Mouse (Mus musculus): ENCODE measurements at regions not wholly inside any gene's neighbourhood (a gene's known extent, or its start where the extent isn't known, plus 50 kb on each side); places are given as distances from the start of the nearest gene placed in this dataset.

- Histone ChIP-seq H3K27ac (peak overlapping the region; percentile 72), H3K4me3 (no peak overlapping the region), H3K9me3 (replicated peaks) (no peaks in the 10 kb centered on the region), H3K36me3 (no peaks in the 10 kb centered on the region), H3K27me3 (ENCODE audit: low read depth, poor library complexity, severe bottlenecking) (no peaks in the 10 kb centered on the region), H3K4me1 (peaks cover 28% of the 10 kb centered on the region)
- 15% methylated on average over 5 of the region's 5 CpGs for WGBS
- no peak for DNase-seq (ENCODE audit: low spot score)
Measured at GRCm38 (mm10) chr12:79936698-79937097, 176.1 kb downstream of the Zfp36l1 start.

DNA sequence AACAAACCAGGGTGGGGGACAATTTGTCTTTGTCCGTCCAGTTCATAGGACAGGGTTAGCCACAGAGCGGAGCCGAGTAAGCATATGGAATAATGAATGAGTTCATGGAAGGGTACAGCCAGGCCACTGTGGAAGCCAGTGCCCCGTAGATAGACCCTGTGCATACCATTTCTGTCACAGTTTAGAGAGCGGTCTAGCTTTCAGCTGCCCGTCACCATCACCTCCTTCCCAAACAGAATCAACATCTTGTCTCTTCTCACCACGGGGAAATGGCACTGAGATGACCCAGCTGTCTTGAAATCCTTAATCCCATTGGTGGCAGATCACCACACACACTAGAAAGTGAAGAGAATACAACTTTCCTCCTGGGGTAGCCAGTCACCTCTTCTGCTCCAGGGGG is 178.7 kb downstream of the Zfp36l1 start:
- no peaks in the 10 kb centered on the region for H3K27me3 ChIP-seq (ENCODE audit: low read depth, poor library complexity, severe bottlenecking)
- no peak for DNase-seq (ENCODE audit: low spot score)
- WGBS = 66% methylated on average over 7 of the region's 7 CpGs
- no peak overlapping the region for H3K27ac ChIP-seq
- peaks cover 47% of the 10 kb centered on the region for H3K4me1 ChIP-seq
- no peak overlapping the region for H3K4me3 ChIP-seq
- no peaks in the 10 kb centered on the region for H3K9me3 ChIP-seq (replicated peaks)
- no peaks in the 10 kb centered on the region for H3K36me3 ChIP-seq

DNA sequence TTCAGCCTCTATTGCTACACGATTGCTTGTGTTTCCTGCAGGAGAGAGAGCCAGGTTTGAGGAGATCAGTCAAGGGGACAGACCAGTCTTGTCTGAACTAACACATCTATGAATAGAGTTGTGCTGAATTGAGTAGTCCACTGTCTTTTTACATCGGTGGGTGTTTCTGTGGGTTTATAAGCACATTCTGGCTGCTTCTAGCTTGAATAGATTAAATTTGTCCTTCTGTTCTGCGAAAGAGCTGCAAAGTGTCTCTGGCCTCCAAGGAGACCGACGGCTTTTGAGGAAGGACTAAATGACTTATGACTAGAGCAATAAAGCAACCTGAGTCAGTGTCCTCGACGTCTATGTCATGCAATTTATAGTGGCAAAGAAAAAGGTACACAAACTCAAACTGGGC is 179.9 kb downstream of the Zfp36l1 start:
- no peak for DNase-seq (ENCODE audit: low spot score)
- no peaks in the 10 kb centered on the region for H3K36me3 ChIP-seq
- no peak overlapping the region for H3K4me3 ChIP-seq
- H3K27me3 ChIP-seq (ENCODE audit: low read depth, poor library complexity, severe bottlenecking) = no peaks in the 10 kb centered on the region
- H3K4me1 ChIP-seq = peaks cover 59% of the 10 kb centered on the region
- no peak overlapping the region for H3K27ac ChIP-seq
- WGBS = 78% methylated on average over 7 of the region's 7 CpGs
- H3K9me3 ChIP-seq (replicated peaks) = no peaks in the 10 kb centered on the region

DNA sequence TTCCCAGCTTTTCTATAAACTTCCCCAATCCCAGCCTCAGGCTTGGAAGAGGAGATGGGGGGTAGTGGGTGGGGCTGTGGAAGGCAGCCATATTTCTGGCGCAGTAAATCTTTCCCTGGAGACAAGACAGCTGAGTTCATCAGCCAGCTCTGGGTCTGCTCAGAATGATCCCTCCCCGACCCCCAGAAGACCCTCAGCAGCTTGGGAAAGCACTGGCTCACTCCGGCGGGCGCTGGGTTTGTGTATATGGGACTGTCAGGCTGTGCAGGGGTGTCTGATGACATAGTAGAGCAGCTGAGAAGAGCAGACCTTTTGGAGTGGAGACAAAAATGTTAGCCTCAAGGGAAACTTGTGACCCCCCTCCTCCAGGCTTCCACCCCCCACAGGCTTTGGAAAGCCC is 181.4 kb downstream of the Zfp36l1 start:
- Histone ChIP-seq H3K9me3 (replicated peaks) (no peaks in the 10 kb centered on the region), H3K36me3 (no peaks in the 10 kb centered on the region), H3K27me3 (ENCODE audit: low read depth, poor library complexity, severe bottlenecking) (no peaks in the 10 kb centered on the region), H3K27ac (peak overlapping the region; percentile 65), H3K4me1 (peaks cover 59% of the 10 kb centered on the region), H3K4me3 (no peak overlapping the region)
- WGBS = 29% methylated on average over 5 of the region's 5 CpGs
- no peak for DNase-seq (ENCODE audit: low spot score)

GRCm38 (mm10) chr12:79929846-79930245 is 183.0 kb downstream of the Zfp36l1 start:
- no peak overlapping the region for H3K4me3 ChIP-seq
- H3K36me3 ChIP-seq = no peaks in the 10 kb centered on the region
- WGBS = 44% methylated on average over 6 of the region's 6 CpGs
- H3K4me1 ChIP-seq = peaks cover 70% of the 10 kb centered on the region
- peak; percentile 48 for DNase-seq (ENCODE audit: low spot score)
- H3K27me3 ChIP-seq (ENCODE audit: low read depth, poor library complexity, severe bottlenecking) = no peaks in the 10 kb centered on the region
- H3K9me3 ChIP-seq (replicated peaks) = no peaks in the 10 kb centered on the region
- peak overlapping the region; percentile 88 for H3K27ac ChIP-seq

DNA sequence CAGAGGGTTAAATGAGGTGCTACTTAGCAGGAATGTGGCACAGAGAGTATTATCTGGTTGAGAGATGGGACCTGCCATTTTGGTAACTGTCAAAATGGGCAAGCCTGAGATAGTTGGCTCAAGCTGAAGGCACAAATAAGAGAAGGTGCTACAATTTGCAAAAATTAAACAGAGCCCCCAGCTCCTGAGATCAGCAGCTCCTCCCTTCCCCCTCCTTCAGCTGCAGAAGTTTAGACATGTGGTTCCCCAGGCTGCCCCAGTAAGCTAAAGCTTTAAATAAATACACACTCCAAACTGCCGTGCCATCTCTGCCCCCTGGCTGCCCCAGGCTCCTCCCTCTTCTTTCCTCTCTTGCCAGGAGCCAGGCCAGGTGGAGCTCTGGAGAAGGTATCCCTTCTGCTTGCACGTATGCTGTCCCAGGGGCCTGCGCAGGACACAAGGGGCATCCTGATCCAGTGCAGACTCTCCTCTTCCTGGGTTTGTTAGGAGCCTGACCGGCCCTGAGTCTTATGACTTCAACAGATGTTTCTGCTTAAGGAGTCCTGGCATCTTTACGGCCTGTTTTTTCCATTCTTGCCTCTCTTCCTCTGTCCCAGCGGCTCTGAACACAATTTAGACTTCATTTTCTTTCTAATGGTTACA is 184.0 kb downstream of the Zfp36l1 start:
- no peaks in the 10 kb centered on the region for H3K36me3 ChIP-seq
- 7% methylated on average over 6 of the region's 6 CpGs for WGBS
- H3K4me1 ChIP-seq = peaks cover 75% of the 10 kb centered on the region
- no peaks in the 10 kb centered on the region for H3K9me3 ChIP-seq (replicated peaks)
- no peaks in the 10 kb centered on the region for H3K27me3 ChIP-seq (ENCODE audit: low read depth, poor library complexity, severe bottlenecking)
- H3K27ac ChIP-seq = peak overlapping the region; percentile 88
- peak; percentile 79 for DNase-seq (ENCODE audit: low spot score)
- H3K4me3 ChIP-seq = peak overlapping the region; percentile 31

DNA sequence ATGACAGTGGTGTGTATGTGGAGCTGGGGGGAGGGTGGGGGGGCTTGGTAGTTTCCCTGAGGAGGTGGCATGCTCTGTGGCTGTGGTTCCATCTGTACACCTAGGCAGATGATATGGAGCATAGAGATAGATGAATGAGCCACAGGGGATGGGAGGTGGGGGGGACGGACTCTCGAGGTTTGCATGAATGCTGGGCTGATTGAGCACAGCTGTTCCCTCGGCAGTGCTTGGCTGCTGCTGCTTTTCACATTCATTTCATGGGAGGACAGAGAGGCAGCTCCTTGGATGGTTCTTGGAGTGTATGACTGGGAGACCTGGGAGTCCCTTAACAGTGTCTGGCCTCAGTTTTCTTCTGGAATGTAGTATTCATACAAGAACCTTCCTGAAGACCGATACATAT is 184.5 kb downstream of the Zfp36l1 start:
- Histone ChIP-seq H3K4me1 (peaks cover 75% of the 10 kb centered on the region), H3K9me3 (replicated peaks) (no peaks in the 10 kb centered on the region), H3K4me3 (no peak overlapping the region), H3K27ac (peak overlapping the region; percentile 88), H3K36me3 (no peaks in the 10 kb centered on the region), H3K27me3 (ENCODE audit: low read depth, poor library complexity, severe bottlenecking) (no peaks in the 10 kb centered on the region)
- 19% methylated on average over 4 of the region's 4 CpGs for WGBS
- DNase-seq (ENCODE audit: low spot score) = peak; percentile 68

GRCm38 (mm10) chr12:79925704-79926588 is 186.9 kb downstream of the Zfp36l1 start:
- Histone ChIP-seq H3K4me3 (0 out of 2 replicates have a peak overlapping the region, but pooled peaks have one; percentile 17), H3K27me3 (ENCODE audit: low read depth, poor library complexity, severe bottlenecking) (no peaks in the 10 kb centered on the region), H3K36me3 (no peaks in the 10 kb centered on the region), H3K4me1 (peaks cover 77% of the 10 kb centered on the region), H3K27ac (peak overlapping the region; percentile 84), H3K9me3 (replicated peaks) (no peaks in the 10 kb centered on the region)
- peak; percentile 43 for DNase-seq (ENCODE audit: low spot score)
- WGBS = 35% methylated on average over 6 of the region's 6 CpGs

DNA sequence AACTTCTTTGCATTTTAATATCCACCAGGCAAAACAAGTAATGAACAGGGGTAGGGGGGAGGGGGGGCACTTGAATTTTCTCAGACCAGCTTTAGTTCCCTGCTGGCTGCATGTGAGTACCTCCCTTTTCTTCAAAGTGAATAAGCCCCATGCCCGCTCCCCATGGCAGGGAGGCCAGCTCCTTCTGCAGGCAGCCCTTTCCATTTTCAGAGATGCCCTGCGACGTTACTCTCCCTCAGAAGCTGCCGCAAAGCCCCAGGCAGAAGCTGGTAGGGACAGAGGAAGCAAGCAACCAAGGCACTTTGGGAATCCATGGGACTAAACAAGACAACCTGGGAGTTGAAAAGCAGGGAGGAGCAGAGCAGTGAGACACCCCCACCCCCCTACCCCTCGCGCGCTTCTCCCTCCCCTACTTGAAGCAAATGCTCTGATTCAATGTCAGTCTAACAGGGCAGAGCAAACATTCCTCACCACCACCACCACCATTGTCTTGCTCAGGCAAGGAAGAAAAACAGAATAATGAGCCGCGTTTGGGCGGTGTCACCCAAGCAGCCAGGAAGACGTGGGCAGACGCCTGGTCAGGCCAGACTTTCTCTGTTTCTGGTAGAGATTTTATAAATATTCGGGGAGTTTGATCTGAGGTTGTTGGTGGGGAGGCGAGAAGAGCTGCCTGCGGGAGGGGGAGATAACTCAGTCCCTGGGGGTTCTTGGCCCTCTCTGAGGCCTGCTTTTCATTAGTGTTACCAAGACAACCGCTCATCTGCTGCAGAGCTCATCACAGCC is 187.7 kb downstream of the Zfp36l1 start:
- H3K27ac ChIP-seq = peak overlapping the region; percentile 84
- peak; percentile 58 for DNase-seq (ENCODE audit: low spot score)
- 0 out of 2 replicates have a peak overlapping the region, but pooled peaks have one; percentile 17 for H3K4me3 ChIP-seq
- peaks cover 73% of the 10 kb centered on the region for H3K4me1 ChIP-seq
- no peaks in the 10 kb centered on the region for H3K27me3 ChIP-seq (ENCODE audit: low read depth, poor library complexity, severe bottlenecking)
- H3K9me3 ChIP-seq (replicated peaks) = no peaks in the 10 kb centered on the region
- no peaks in the 10 kb centered on the region for H3K36me3 ChIP-seq
- WGBS = 6% methylated on average over 16 of the region's 16 CpGs

GRCm38 (mm10) chr12:79923811-79924210 is 189.0 kb downstream of the Zfp36l1 start:
- Histone ChIP-seq H3K9me3 (replicated peaks) (no peaks in the 10 kb centered on the region), H3K27me3 (ENCODE audit: low read depth, poor library complexity, severe bottlenecking) (no peaks in the 10 kb centered on the region), H3K36me3 (no peaks in the 10 kb centered on the region), H3K27ac (peak overlapping the region; percentile 27), H3K4me1 (peaks cover 60% of the 10 kb centered on the region), H3K4me3 (no peak overlapping the region)
- no peak for DNase-seq (ENCODE audit: low spot score)
- 84% methylated on average over 6 of the region's 6 CpGs for WGBS

GRCm38 (mm10) chr12:79921786-79922185 is 191.0 kb downstream of the Zfp36l1 start:
- Histone ChIP-seq H3K27ac (peak overlapping the region; percentile 73), H3K4me1 (peaks cover 59% of the 10 kb centered on the region), H3K27me3 (ENCODE audit: low read depth, poor library complexity, severe bottlenecking) (no peaks in the 10 kb centered on the region), H3K9me3 (replicated peaks) (no peaks in the 10 kb centered on the region), H3K36me3 (no peaks in the 10 kb centered on the region), H3K4me3 (no peak overlapping the region)
- WGBS = 69% methylated on average over 5 of the region's 5 CpGs
- no peak for DNase-seq (ENCODE audit: low spot score)

- no peaks in the 10 kb centered on the region for H3K36me3 ChIP-seq
- H3K4me3 ChIP-seq = no peak overlapping the region
- no peaks in the 10 kb centered on the region for H3K27me3 ChIP-seq (ENCODE audit: low read depth, poor library complexity, severe bottlenecking)
- H3K27ac ChIP-seq = peak overlapping the region; percentile 50; the same call in 1 of the 2 replicates
- H3K4me1 ChIP-seq = peaks cover 39% of the 10 kb centered on the region
- WGBS = 90% methylated on average over 5 of the region's 5 CpGs
- H3K9me3 ChIP-seq (replicated peaks) = no peaks in the 10 kb centered on the region
- no peak for DNase-seq (ENCODE audit: low spot score)
Measured at GRCm38 (mm10) chr12:79918983-79919382, 193.8 kb downstream of the Zfp36l1 start.
